Mouse (Mus musculus) ES-Bruce4 (cell line): ENCODE measurements at regions not wholly inside any gene's neighbourhood (a gene's known extent, or its start where the extent isn't known, plus 50 kb on each side); places are given as distances from the start of the nearest gene placed in this dataset.
A peak's percentile ranks its signal among the peaks of the same experiment; 100 is the strongest.

ENCODE experiments used
- CTCF ChIP-seq: IDR thresholded peaks from one replicate; pipeline ENCODE4 v1.8.1; 2011; ENCODE audit warnings: low read depth, low read length
- EP300 ChIP-seq: IDR thresholded peaks from 2 replicates; pipeline ENCODE4 v1.6.1; 2011; ENCODE audit warnings: low read depth, low read length; ENCODE audit not compliant: insufficient read depth
- POLR2A ChIP-seq: IDR thresholded peaks from one replicate; pipeline ENCODE4 v1.8.1; 2011; ENCODE audit warnings: low read length; ENCODE audit not compliant: insufficient read depth

DNA sequence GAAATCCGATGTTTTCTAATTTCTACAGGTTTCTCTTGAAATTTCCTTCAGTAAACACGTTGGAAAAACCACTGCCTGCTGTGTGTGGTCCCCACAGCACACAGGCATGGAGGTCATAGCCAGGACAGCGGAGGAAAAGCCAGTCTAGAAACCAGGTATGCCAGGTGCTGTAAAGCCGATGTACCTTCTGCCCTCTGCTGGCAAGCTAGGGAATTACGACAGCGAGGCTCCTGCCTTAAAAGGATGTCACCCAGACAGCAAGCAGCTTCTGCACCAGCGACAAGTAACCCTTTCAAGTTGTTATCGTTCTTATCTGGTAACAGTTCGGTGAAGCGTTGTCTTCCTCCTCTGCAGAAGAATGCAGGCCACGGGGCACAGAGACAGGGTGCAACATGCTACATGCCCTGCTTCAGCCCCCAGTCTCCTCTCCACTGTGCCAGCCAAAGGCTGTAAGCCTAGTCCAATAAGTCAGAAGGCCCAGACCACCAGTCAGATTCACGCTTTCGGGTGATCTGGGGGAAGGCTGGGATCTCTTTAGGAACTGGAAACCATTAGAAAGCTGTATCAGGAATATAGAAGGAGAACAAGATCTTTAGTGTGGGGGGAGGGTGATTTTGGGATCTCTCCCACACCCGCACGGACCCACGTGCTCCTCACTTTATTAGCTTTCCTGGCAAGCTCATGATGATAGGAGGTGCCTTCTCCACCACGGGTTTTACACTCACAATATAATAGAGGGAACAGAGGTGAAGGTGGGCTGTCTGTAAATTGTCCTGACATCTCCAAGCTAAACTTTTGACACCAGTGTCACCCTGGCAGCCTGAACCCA, 79.9 kb upstream of the Elac2 start:
- no peak for TF ChIP-seq EP300
- peak; percentile 91 for TF ChIP-seq CTCF
- no peak for TF ChIP-seq POLR2A
